Mouse (Mus musculus) myocyte (in vitro differentiated cells): ENCODE results near the gene Ano8.

ENCODE experiments used
- E2F4 ChIP-seq: IDR thresholded peaks from one replicate; pipeline ENCODE4 v1.6.1; 2011; ENCODE audit warnings: mild to moderate bottlenecking, control low read depth, moderate library complexity; ENCODE audit not compliant: insufficient read depth
- MAX ChIP-seq: IDR thresholded peaks from one replicate; pipeline ENCODE4 v1.6.1; 2011; ENCODE audit warnings: low read depth, mild to moderate bottlenecking, control low read depth
- POLR2A ChIP-seq: IDR thresholded peaks from one replicate; pipeline ENCODE4 v1.6.1; 2011; ENCODE audit warnings: low read depth, mild to moderate bottlenecking, control low read depth, moderate library complexity; ENCODE audit not compliant: insufficient read length
- SRF ChIP-seq: IDR thresholded peaks from one replicate; pipeline ENCODE4 v1.6.1; 2011; ENCODE audit warnings: low read depth; ENCODE audit not compliant: control insufficient read depth, insufficient read length
- TCF12 ChIP-seq: IDR thresholded peaks from one replicate; pipeline ENCODE4 v1.6.1; 2011; ENCODE audit warnings: mild to moderate bottlenecking, control low read depth; ENCODE audit not compliant: poor library complexity, insufficient read depth, severe bottlenecking
- TCF3 ChIP-seq: IDR thresholded peaks from one replicate; pipeline ENCODE4 v1.6.1; 2011; ENCODE audit warnings: low read depth, control low read depth; ENCODE audit not compliant: insufficient read length
- USF1 ChIP-seq: IDR thresholded peaks from one replicate; pipeline ENCODE4 v1.6.1; 2011; ENCODE audit warnings: low read depth, mild to moderate bottlenecking, control low read depth, moderate library complexity

GRCm38 (mm10) chr8:71515043-71515442 lies 29.3 kb upstream of the Ano8 start:
- TF ChIP-seq SRF (no peak), USF1 (no peak), POLR2A (no peak), MAX (no peak), TCF12 (no peak), E2F4 (no peak), TCF3 (no peak)
